Mouse (Mus musculus) c-Kit-positive CD71-negative TER-119-negative erythroid progenitor cells, embryonic 14.5 days (primary cell): ENCODE data around the gene Pkp4.

Experiments used
- DNase-seq: peaks from one replicate; pipeline ENCODE4 v3.0.0-alpha.2; 2013; ENCODE audit warnings: low read depth

Pkp4 gene

GRCm38 (mm10) chr2:59219997-59220789 is 59.5 kb downstream of the Pkp4 start:
- no peak for DNase-seq

- DNase-seq = no peak
Measured at GRCm38 (mm10) chr2:59226383-59226782, 65.7 kb downstream of the Pkp4 start.

- no peak for DNase-seq
Measured at GRCm38 (mm10) chr2:59227011-59227410, 66.4 kb downstream of the Pkp4 start.

- DNase-seq = no peak
Measured at GRCm38 (mm10) chr2:59227508-59228263, 67.0 kb downstream of the Pkp4 start.

- no peak for DNase-seq
Measured at GRCm38 (mm10) chr2:59229250-59229895, 68.7 kb downstream of the Pkp4 start.

- DNase-seq = no peak
Measured at GRCm38 (mm10) chr2:59230656-59231055, 70.0 kb downstream of the Pkp4 start.

- DNase-seq = peak; percentile 18
Measured at GRCm38 (mm10) chr2:59231514-59231913, 70.9 kb downstream of the Pkp4 start.

- no peak for DNase-seq
Measured at GRCm38 (mm10) chr2:59233294-59233923, 72.8 kb downstream of the Pkp4 start.

GRCm38 (mm10) chr2:59233936-59234335 is 73.3 kb downstream of the Pkp4 start:
- DNase-seq = no peak

- DNase-seq = no peak
Measured at GRCm38 (mm10) chr2:59234537-59234936, 73.9 kb downstream of the Pkp4 start.

GRCm38 (mm10) chr2:59239841-59240395 is 79.3 kb downstream of the Pkp4 start:
- no peak for DNase-seq

GRCm38 (mm10) chr2:59242117-59242516 is 81.5 kb downstream of the Pkp4 start:
- no peak for DNase-seq

- DNase-seq = no peak
Measured at GRCm38 (mm10) chr2:59244273-59245097, 83.8 kb downstream of the Pkp4 start.

GRCm38 (mm10) chr2:59245098-59245388 is 84.4 kb downstream of the Pkp4 start:
- DNase-seq = no peak

GRCm38 (mm10) chr2:59248806-59249205 is 88.2 kb downstream of the Pkp4 start:
- no peak for DNase-seq

- DNase-seq = no peak
Measured at GRCm38 (mm10) chr2:59252818-59253217, 92.2 kb downstream of the Pkp4 start.

GRCm38 (mm10) chr2:59253435-59253834 is 92.8 kb downstream of the Pkp4 start:
- DNase-seq = no peak

GRCm38 (mm10) chr2:59258821-59259231 is 98.2 kb downstream of the Pkp4 start:
- no peak for DNase-seq

- no peak for DNase-seq
Measured at GRCm38 (mm10) chr2:59259346-59259745, 98.7 kb downstream of the Pkp4 start.

GRCm38 (mm10) chr2:59261203-59261602 is 100.6 kb downstream of the Pkp4 start:
- no peak for DNase-seq

- DNase-seq = no peak
Measured at GRCm38 (mm10) chr2:59266428-59266827, 105.8 kb downstream of the Pkp4 start.
